Mouse (Mus musculus): ENCODE measurements around the gene Dpysl5.

Dpysl5 gene

DNA sequence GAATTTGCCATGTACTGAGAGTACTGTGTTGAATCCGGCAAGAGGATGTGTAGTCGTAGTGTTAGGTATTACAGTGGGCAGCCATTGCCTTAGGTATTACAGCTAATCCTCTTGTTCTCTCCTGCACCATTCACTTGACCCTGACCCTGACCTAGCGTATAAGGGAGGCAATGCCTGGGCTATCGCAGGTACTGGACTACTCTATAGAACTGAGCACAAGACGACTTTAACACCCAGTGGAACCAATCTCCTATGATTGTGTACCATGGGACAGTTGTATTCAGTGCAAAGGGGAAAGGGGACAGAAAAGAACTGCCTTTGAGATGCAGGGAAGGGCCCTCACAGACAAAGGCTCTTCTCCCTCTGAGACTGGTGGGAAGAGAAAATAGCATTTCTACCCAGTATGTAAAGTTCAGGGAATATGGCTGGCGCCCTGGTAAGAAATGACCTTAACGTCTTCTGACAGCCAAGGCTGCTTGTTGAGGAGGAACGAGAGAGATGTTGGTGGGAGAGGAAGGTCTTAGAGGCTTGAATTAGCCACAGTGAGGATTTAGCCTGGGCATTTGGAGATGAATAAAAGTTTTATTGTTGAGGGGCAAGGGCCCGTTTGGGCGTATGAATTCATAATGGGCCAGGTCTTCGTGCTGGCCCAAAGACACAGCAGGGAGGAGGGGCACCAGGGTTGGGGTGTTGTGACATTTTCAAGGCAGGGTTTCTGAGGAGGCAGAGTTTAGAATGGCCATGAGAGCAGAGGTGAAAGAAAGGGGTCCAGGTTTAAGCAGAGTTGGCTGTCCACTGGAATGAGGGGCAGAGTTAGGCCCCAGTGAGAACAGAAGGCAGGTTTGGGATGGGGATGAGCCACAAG is 113.0 kb downstream of the Dpysl5 start:
- no peak for DNase-seq (ENCODE audit: low read depth)

DNA sequence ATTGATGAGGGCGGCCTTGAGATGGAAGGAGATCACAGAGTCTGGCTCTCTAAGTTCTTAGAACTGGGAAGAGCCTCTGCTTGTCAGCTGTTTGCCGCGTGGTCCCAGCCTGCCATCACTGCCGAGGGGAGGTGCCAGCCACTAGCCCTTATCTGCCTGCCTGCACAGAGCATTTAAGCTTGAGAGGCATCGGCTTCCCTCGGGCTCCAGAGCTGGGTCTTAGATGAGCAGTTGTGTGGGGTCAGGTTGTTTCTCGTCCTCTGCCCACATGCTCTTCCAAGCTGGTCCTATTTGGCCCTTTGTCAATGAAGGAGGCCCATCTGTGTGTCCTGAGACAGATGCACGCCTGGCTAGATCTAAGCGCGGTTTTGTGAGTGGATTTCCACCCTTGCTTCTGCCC is 113.8 kb downstream of the Dpysl5 start:
- DNase-seq (ENCODE audit: low read depth) = no peak

DNA sequence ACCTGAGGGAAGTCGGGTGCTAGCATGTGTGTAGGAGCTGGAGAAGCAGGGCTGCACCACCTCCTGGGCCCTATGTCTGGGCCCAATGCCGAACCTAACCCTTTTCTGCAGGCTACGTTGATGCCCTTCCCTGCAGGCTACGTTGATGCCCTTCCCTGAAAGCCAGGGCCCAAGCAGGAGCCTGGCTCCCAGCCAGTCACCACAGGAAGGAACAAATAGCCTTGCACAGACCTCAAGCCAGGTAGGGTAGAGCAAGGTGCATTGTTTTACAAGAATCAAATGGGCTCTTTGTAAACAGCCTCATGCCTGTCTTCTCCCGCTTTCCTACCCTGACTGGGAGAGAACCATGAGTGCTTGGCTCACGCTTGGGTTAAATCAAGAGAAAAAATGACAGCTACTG is 114.5 kb downstream of the Dpysl5 start:
- no peak for DNase-seq (ENCODE audit: low read depth)

DNA sequence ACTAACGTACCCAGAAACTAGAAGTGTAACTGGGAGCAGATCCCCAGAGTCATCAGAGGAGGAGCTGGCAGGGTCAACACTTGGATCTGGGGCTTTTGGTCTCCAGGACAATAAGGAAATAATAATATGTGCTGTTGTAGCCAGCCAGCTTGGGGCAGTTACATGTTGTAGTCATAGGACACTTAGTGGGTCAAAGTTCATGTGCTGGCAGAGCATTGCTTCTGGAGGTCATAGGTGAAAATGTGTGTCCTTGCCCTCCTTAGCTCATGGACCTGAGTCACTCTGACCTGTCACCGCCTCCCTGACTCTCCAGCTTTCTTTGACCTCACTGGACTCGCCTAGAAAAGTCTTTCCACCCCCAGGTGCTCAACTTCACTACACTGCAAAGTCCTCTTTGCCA is 122.1 kb downstream of the Dpysl5 start:
- DNase-seq (ENCODE audit: low read depth) = no peak

DNA sequence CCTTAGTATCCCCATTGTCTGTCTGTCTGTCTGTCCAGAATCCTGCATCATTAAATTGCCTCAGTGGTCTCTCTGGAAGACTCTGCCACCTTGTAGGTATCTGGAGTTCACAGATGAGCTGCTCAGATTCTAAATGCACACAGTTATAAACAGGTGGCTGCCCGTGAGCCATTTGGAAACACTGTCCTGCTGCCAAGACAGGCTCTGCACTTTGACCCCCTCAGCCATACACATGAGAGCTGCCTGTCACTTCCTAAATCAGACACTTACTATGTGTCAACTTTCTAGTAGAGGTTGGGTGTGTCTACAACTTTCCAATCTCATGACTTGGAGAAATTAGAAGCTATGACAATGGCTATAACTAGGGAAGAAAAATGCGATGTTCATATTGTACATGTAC is 128.4 kb downstream of the Dpysl5 start:
- no peak for DNase-seq (ENCODE audit: low read depth)

DNA sequence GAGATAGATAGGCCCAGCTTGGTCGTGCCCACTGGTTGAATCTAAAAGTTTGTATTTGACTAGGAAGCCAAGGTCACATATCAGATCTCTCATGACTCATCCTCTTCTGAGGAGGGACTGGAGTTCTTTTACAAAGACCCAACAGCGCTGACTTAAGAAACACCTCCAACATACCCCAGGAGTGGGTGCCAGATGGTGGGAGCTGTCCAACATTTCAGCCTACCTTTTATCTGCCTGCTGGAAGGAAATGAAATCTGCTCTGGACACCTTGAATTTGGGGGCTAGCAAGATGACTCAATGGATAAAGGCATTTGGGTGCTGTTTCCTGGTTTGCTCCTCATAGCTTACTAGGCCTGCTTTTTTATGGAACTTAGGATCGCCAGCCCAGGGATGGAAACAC is 130.5 kb downstream of the Dpysl5 start:
- DNase-seq (ENCODE audit: low read depth) = no peak
